Mouse (Mus musculus) mouse embryonic stem cell (cell line): ENCODE measurements around the gene Eif2b1.
"Not testable (repeated sequence)": the region's sequence is repeated elsewhere in the genome, so short reads cannot be mapped to it uniquely, and the experiment has no call there.

ENCODE experiments used
- in situ Hi-C, 2 experiments: fragments of 300-500 bp; cut with MboI; formaldehyde crosslinking; loops; 1 replicate in 1 of 2; 3 replicates in 1 of 2; pipeline ENCODE4 v1.14.3; 2019 to 2020; ENCODE audit warnings: low sequenced_read_pairs in 2 of 2, low pct_unique_long_range_greater_than_20kb in 1 of 2, mixed read lengths in 1 of 2; ENCODE audit not compliant: unreplicated experiment in 1 of 2

Eif2b1 gene

GRCm38 (mm10) chr5:124578633-124579317 is at the start of gene Eif2b1, which contains the start of gene Gtf2h3:
Gene Eif2b1 (minus strand): TSS chr5:124579131.
Gene Gtf2h3 (plus strand): TSS chr5:124579140.
- in situ Hi-C loops, result no loop called here

- in situ Hi-C loops, result no loop called here
Measured at GRCm38 (mm10) chr5:124624291-124624690, 45.4 kb upstream of the Eif2b1 start.

GRCm38 (mm10) chr5:124622890-124623289 is 44.0 kb upstream of the Eif2b1 start:
- in situ Hi-C loops, result no loop called here

- in situ Hi-C loops, result no loop called here
Measured at GRCm38 (mm10) chr5:124621362-124621761, 42.4 kb upstream of the Eif2b1 start.

GRCm38 (mm10) chr5:124618711-124619110 is 39.8 kb upstream of the Eif2b1 start:
- in situ Hi-C loops, result no loop called here

- in situ Hi-C loops, result no loop called here
Measured at GRCm38 (mm10) chr5:124614709-124615108, 35.8 kb upstream of the Eif2b1 start.

- in situ Hi-C loops, result no loop called here
Measured at GRCm38 (mm10) chr5:124610965-124611364, 32.0 kb upstream of the Eif2b1 start.

- in situ Hi-C loops, result no loop called here
Measured at GRCm38 (mm10) chr5:124605041-124605622, 26.2 kb upstream of the Eif2b1 start.

GRCm38 (mm10) chr5:124604296-124604695 is 25.4 kb upstream of the Eif2b1 start:
- in situ Hi-C loops, result no loop called here

- in situ Hi-C loops, result no loop called here
Measured at GRCm38 (mm10) chr5:124602349-124602748, 23.4 kb upstream of the Eif2b1 start.

GRCm38 (mm10) chr5:124599726-124600125 is 20.8 kb upstream of the Eif2b1 start:
- in situ Hi-C loops, result not testable (repeated sequence)

GRCm38 (mm10) chr5:124598224-124599174 is 19.6 kb upstream of the Eif2b1 start:
- in situ Hi-C loops, result no loop called here

- in situ Hi-C loops, result no loop called here
Measured at GRCm38 (mm10) chr5:124592768-124593167, 13.8 kb upstream of the Eif2b1 start.

GRCm38 (mm10) chr5:124582515-124582914 is 3.6 kb upstream of the Eif2b1 start:
- in situ Hi-C loops, result no loop called here

GRCm38 (mm10) chr5:124575467-124575866 is 3.5 kb downstream of the Eif2b1 start:
- in situ Hi-C loops, result no loop called here

- in situ Hi-C loops, result no loop called here
Measured at GRCm38 (mm10) chr5:124571068-124571467, 7.9 kb downstream of the Eif2b1 start.

- in situ Hi-C loops, result no loop called here
Measured at GRCm38 (mm10) chr5:124555145-124555544, 23.8 kb downstream of the Eif2b1 start.

- in situ Hi-C loops, result no loop called here
Measured at GRCm38 (mm10) chr5:124553607-124554006, 25.3 kb downstream of the Eif2b1 start.
